Mouse (Mus musculus) T-helper 1 cell (primary cell): ENCODE measurements at regions not wholly inside any gene's neighbourhood (a gene's known extent, or its start where the extent isn't known, plus 50 kb on each side); places are given as distances from the start of the nearest gene placed in this dataset.

Experiments used
- in situ Hi-C: fragments of 300-600 bp; cut with MboI, MseI; formaldehyde crosslinking; loops from one replicate; pipeline ENCODE4 v1.15.1; 2025; ENCODE audit warnings: high pct_unique_total_duplicates

- in situ Hi-C loops: no loop called here
These were observed 99.4 kb upstream of the Gpr12 start for GRCm38 (mm10) chr5:146684429-146684828.

- in situ Hi-C loops: no loop called here
These were observed 98.5 kb upstream of the Gpr12 start for GRCm38 (mm10) chr5:146683554-146683953.

DNA sequence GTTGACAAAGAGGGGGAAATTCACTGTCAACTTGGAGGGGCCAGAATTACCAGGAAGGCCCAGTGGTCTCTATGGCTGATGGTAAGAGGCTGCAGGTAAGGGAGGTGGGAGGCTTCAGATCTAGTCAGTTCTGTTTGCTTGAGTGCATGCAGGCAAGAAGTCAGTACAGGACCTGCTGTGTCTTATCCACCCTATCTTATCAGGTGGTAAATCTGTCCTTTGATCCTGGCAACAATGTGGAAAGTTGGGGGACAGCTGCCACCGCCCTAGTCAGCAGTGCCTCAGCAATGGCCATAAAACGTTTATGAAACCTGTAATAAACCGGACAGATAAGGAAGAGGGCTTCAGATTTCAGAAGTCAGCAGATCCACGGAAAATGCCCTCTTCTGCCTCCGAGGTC lies 97.9 kb upstream of the Gpr12 start:
- in situ Hi-C loops: no loop called here

GRCm38 (mm10) chr5:146681512-146681911 lies 96.5 kb upstream of the Gpr12 start:
- in situ Hi-C loops: no loop called here

DNA sequence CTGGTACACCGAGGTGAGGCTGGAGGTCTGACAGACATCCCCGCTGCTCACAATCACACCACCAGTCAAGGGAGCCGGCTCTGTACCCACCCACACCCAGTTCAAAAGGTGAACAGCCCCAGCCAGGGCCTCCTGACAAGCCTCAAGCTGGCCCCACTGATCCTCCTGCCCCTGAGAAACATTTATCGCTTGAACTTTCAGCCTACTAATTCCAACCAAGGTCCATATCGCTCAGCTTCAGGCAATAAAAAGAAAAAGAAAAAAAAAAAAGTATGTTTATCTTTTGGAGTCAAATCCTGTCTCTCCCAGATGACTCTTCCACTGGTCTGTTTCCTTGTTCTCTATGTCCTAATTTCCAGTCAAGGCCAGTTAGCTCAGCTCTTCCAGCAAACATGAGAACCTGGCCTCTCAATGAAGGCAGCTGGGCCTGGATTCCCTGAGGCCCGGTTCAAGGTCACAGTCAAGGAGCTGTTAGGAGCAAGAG lies 94.2 kb upstream of the Gpr12 start:
- in situ Hi-C loops: loop anchor here (10.0 kb wide), 1 partner anchor 636 kb away; no protein-coding TSS in a partner anchor

- in situ Hi-C loops: loop anchor here (10.0 kb wide), 1 partner anchor 636 kb away; no protein-coding TSS in a partner anchor
These were observed 93.7 kb upstream of the Gpr12 start for GRCm38 (mm10) chr5:146678775-146679170.

DNA sequence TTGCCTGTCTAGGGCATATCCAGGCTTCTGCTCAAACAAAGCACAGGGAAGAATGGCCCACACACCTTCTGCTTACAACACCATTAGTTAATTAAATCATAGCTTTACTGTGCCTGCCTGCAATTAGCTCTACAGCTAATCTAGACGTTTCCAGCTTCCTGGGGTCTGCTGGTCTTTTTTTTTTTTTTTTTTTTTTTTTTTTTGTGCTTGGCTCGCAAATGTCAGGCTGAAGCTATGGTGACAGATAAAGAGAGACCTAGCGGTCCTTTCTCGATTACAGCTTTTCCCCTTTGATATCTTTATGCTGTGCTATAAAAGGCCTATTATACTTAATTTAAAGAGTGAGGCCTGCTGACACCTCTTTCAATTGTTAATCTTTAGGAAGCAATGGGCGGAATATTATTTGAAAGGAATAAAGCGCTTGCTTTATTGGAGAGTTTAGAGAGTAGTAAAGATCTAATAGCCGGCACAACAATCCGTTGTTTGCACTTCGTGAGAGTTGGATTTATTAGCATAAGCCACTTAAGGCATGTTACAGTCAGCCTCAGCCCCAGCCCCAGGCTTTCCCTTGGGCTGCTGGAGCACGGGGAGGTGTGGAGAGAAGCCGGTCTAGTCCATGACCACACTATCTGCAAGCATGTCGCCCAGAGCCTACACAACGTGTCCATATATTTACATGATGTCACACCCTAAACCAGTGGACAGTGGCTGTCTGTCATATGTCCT lies 93.2 kb upstream of the Gpr12 start:
- in situ Hi-C loops: loop anchor here (10.0 kb wide), 1 partner anchor 637 kb away; no protein-coding TSS in a partner anchor

DNA sequence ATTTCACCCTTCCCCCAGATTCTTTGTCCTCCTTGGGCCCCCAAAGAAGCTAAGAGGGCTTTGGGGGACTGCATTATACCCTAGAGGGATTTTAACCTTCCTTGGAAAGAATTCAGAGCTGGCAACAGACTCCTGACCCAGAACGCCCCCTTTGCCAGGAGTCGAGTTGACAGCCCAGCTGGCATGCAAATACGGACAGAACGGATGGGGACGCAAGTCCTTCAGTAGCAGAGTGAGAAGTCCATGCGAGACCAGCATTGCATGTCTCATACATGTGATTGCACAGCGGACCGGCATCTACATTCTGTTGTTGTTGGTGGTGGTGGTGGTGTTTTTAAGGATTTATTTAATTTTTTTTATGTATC lies 92.1 kb upstream of the Gpr12 start:
- in situ Hi-C loops: loop anchor here (10.0 kb wide), 1 partner anchor 638 kb away; no protein-coding TSS in a partner anchor

DNA sequence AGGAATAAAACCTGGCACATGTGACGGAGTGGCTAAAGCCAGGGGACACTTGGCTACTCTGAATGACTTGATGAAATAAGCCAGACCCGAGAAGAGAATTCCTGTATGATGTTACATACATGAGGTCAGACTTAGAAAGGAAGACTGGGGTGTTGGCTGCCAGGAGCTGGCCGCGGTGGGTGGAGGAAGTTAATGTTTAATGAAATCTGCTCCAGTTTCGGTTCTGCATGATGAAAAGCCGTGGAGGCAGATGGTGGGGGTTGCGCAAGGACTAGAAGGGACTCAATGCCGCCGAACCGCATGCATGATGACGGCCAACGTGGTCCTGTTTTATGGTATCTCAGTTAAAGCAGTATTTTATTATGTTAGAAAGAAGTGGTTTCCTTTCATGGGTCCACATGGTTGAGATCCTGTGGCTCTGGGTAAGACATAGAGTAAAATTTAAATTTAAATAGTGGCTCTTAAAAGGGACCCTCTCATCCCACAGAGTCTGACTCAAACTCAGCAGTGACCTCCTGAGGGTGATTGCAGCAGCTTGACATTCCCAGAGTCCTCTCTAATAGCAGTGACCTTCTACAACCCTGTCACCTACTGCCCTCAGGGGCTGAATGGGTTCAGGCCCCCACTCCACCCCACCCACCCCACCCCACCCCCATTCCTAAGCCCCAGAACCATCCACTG lies 91.6 kb upstream of the Gpr12 start:
- in situ Hi-C loops: loop anchor here (10.0 kb wide), 1 partner anchor 638 kb away; no protein-coding TSS in a partner anchor

DNA sequence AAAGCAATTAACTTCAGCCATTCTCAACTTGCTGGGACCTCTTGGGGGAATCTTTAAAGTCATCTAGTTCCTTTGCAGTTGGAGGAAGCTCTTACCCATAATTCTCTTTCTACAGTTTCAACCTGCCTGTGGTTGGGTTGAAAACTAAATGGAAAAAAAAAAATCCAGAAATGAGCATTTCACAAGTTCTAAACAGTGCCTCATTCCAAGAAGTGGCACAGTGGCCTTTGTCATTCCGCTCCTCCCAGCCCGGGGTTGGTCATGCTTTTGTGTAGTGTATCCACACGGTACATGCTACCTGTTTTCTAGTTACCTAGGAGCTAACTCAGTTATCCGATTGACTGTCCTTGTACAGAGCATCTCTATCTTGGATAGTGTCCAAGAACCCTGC lies 90.8 kb upstream of the Gpr12 start:
- in situ Hi-C loops: loop anchor here (10.0 kb wide), 1 partner anchor 639 kb away; no protein-coding TSS in a partner anchor

GRCm38 (mm10) chr5:146675006-146675886 lies 90.2 kb upstream of the Gpr12 start:
- in situ Hi-C loops: loop anchor here (10.0 kb wide), 1 partner anchor 640 kb away; no protein-coding TSS in a partner anchor

DNA sequence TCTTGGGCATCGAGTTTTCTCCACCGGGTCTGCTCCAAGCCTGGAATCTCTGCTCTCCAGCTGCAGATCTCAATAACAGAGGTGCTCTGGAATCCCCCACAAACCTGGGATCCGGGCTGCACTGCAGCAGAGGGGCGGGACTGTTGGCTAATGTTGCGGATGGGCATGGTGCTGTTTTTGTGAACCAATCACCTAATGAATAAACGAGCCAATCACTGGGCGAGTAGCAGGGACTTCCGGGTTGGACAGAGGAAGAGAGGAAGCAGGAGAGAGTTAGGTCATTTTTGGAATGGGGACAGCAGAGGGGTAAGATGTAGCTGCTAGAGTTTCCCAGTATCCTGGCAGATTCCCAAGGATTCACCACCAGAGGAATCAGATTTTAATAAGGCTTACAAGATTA lies 76.7 kb upstream of the Gpr12 start:
- in situ Hi-C loops: no loop called here

- in situ Hi-C loops: no loop called here
These were observed 72.2 kb upstream of the Gpr12 start for GRCm38 (mm10) chr5:146657228-146657627.

GRCm38 (mm10) chr5:146655394-146655793 lies 70.4 kb upstream of the Gpr12 start:
- in situ Hi-C loops: no loop called here

DNA sequence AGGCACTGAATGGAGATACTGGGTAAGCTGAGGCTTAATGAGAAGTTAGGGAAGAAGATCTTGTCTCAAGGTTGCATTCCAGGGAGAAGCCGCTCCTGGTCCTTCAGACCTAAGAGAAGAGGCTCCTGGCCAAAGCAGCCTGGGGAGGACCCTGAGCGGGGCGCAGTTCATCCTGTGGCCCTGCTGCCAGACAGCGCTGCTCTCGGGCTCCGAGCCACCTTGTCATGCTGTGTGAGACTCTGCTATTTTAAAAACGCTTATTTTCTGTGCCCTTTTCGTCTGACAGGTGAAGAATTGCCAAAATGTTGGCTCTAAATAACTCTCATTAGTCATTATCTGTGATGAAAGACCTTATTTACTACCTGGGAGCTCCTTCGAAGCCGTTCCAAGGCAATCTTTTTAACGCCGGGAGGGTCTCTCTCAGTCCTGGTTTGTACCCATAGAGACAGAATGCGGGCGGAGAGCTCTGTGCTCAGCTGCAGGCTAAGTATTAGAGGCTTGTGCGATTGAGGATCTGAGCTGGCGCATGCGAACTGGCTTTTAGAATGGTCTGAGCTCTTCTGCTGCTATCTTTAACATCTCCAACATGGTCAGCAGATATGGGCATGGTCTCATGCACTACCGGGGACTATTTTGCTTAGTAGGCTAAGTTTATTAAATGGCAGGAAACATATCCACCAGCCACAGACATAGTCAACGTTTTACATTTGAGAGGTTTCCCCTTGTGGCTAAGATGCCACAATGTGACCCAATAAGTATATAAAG lies 68.8 kb upstream of the Gpr12 start:
- in situ Hi-C loops: no loop called here

- in situ Hi-C loops: no loop called here
These were observed 67.8 kb upstream of the Gpr12 start for GRCm38 (mm10) chr5:146652874-146653273.

DNA sequence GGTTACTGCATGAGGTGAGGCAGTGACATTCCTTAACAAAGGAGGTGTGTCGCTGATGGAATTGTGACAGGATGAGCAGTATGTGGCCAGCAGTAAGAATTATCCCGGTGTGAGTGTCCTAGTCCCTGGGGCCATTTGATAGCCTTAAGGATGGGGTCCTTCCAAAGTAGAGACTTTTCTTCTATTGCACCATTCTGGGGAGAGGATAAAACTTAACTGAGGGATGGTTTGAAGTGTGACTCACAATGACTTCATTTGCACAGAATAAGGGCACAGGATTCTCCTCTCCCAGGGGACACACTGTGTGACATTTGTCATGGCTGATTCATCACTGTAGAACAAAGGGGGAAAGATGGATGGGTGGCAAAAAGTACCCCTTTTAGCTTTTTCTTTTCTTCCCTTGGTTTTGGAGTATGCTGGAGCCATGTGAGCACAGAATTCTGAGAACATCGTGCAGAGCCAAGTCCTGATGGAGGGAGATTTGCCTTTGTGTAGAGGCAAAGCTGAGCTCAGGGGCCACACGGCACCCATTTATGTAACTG lies 63.6 kb upstream of the Gpr12 start:
- in situ Hi-C loops: no loop called here

GRCm38 (mm10) chr5:146647628-146648380 lies 62.8 kb upstream of the Gpr12 start:
- in situ Hi-C loops: no loop called here

GRCm38 (mm10) chr5:146644499-146644898 lies 59.5 kb upstream of the Gpr12 start:
- in situ Hi-C loops: no loop called here

- in situ Hi-C loops: no loop called here
These were observed 56.9 kb upstream of the Gpr12 start for GRCm38 (mm10) chr5:146641931-146642330.
